Mouse (Mus musculus): ENCODE measurements around the gene Scrn1.
A peak's percentile ranks its signal among the peaks of the same experiment; 100 is the strongest.

Gene Scrn1

GRCm38 (mm10) chr6:54565012-54565411 is 1.3 kb downstream of the Scrn1 start:
- peak; percentile 18 for DNase-seq

GRCm38 (mm10) chr6:54564506-54564991 is 1.7 kb downstream of the Scrn1 start:
- no peak for DNase-seq

- no peak for DNase-seq
These were observed 2.7 kb downstream of the Scrn1 start for GRCm38 (mm10) chr6:54563561-54563960.

DNA sequence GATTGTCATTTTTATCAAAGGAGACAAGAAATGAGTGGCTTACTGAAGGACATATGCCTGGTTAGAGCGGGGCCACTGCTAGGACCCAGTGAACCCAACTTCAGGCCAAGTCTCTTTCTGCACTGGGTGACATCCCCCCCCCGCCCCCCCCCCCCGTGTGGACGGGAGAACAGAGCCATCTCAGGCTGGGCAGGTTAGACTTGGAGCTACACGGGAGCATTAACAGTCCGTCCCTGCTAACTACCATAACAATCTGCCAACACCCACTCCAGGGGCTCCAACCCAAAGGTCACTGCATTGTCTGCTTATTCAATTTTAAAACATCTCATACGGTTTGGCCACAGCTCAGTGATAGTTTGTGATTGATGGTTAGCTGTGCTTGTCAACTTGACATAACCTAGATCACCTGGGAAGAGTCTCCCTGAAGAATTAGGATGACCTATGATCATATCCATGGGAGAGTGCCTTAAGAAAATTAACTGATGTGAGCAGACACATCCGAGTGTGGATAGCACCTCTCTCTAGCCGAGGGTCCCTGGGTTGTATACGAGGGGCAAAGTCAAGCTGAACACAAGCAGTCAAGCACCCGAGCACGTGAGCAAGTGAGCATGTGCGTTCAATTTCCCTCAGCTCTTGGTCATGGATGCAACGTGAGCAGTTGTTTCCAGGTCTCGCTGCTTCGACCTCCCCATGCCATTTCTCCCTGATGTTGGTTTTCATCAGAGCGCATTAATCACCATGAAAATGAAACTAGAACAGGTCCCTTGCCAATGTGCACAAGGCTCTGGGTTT is 4.1 kb downstream of the Scrn1 start:
- no peak for DNase-seq

DNA sequence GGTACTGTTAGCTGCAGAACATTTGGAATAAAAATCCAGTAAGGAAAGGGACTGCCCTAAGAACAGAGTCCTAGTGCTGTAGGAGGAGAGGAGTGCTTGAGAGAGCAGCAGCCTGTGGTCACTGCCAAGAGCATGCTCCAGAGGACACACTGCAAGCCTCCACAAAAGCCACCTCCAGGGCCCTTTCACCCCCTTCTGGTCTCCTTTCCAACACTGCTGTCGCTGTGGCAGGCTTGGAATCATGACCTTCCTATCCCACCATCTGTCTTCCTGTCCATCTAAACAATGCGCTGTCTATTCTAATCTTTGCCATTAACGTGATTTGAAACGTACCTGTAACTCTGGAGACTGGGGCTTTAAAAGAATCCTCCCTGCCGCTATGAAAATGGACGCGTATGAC is 7.8 kb downstream of the Scrn1 start:
- no peak for DNase-seq

GRCm38 (mm10) chr6:54557671-54558070 is 8.6 kb downstream of the Scrn1 start:
- DNase-seq: no peak

- DNase-seq: no peak
These were observed 10.5 kb downstream of the Scrn1 start for GRCm38 (mm10) chr6:54555816-54556215.

GRCm38 (mm10) chr6:54554341-54555110 is 11.8 kb downstream of the Scrn1 start:
- no peak for DNase-seq

DNA sequence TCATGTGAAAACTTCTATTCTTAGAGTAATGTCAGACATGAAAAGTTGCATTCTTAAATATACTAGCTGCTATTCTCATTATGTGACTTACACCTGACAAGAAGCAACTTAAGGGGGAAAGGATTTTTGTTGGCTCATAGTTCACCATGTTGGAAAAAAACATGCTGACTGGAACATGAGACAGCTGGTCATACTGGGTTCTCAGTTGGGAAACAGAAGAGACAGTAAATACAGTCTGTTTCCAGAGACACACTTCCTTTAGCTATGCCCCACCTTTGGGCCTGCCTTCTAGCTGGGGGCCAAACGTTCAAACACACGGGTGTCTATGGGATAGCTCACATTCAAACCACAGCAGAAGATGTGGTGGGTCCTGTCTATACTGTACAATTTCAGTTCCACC is 12.7 kb downstream of the Scrn1 start:
- DNase-seq: no peak

GRCm38 (mm10) chr6:54552721-54553413 is 13.4 kb downstream of the Scrn1 start:
- no peak for DNase-seq

DNA sequence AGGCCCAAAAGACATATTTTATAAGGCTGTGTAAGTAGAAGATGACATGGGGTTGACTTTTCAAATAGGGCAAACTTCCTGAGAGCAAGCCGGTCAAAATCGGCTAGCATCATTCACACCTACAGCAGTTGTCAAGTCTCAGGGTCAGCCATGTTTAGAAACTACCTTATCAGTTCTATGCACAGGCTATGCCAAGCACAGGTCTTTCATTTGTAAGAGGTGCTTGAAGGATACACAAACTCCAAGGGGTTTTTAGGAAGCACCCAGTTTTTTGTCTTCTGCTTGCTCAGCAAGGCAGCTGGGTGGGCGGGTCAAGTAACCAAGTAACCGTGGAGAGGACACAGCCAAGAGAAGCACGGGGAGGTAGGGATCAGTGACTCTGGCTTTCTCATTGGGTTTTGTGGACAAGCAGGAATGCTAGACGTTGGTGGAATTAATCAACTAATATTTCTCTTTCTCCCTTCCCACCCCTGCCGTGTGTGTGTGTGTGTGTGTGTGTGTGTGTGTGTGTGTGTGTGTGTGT is 15.4 kb downstream of the Scrn1 start:
- no peak for DNase-seq

- no peak for DNase-seq
These were observed 17.0 kb downstream of the Scrn1 start for GRCm38 (mm10) chr6:54549311-54549710.

DNA sequence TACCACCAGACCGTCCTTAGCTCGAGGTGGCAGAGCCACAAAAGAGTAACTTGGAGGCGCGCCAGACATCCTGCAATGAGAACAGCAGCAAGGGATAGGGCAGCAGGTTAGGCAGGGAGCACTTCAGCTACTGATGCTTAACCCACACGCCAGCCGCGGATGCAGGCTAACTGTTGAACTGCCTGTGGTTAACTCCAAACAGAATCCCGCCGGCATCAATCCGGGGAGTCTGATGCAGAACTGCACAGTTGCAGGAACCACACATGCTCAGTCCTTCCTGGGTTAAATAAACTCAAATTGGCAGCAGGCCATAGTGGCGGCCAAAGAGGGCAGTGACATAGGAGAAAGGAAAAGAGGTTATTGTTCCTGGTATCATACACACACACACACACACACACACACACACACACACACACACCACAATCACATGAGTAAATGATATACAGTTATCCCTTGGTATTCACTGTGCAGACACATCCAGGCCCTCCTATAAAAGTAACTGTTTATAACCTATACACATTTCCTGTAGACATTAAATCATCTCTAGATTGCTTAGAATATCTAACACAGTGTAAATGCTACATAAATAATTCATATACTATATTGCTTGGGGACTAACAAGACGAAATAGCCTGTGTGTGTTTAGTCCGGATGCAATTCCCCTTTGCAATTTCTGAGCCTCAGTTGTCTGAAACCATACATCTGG is 17.8 kb downstream of the Scrn1 start:
- no peak for DNase-seq

DNA sequence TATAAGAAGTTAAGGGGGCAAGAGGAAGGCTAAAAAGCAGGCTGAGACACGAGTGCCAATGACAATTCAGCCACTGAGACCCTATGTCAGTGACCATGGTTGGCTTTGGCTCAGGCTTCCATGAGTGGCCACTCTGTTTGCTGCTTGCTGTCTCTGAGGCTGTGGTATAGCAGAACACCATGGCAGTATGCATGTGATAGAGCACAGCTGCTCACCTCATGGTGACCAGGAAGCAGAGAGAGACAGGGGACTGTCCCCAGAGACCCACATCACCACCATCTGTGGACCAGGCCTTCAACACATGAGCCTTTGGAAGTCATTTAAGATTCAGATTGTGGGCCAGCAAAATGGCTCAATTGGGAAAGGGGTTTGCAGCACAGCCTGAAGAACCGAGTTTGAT is 22.6 kb downstream of the Scrn1 start:
- DNase-seq: no peak

GRCm38 (mm10) chr6:54542836-54543235 is 23.5 kb downstream of the Scrn1 start:
- DNase-seq: no peak

- no peak for DNase-seq
These were observed 25.9 kb downstream of the Scrn1 start for GRCm38 (mm10) chr6:54540252-54540887.

DNA sequence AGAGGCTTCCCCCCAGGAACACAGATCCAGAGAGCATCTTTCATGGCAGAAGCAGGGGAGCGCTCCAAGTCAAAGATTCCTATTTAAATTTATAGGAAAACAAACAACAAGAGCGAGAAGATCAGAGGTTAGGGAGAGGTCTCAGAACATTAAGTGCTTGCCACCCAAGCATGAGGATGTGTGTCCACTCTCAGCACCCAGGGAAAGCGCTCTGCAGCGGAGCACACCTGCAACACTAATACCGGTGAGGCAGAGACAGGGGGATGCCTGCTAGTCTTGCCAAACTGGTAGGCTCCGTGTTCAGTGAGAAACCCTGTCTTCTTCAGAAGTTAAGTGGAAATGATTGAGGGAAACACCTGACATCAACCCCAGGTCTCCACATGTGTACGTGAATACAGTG is 26.9 kb downstream of the Scrn1 start:
- DNase-seq: no peak

DNA sequence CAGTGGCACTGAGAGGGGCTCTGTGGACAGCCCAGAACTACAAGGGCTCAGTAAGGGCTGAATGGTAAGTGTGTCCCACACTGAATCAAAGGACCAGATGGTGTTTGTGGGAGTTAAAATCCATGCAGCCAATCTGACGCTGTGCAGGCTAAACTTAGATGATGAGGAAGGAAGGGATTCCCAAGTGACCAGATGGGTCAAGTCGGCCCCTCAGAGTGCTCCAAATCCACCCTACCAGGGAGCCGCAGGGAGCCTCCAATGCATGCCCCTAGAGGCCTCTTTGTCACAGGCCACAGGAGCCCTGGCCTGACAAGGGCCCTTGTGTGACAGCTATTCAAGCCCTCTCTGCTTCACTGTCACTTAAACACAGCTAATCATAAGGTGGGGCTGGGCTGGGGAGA is 27.5 kb downstream of the Scrn1 start:
- DNase-seq: no peak

GRCm38 (mm10) chr6:54537053-54537452 is 29.2 kb downstream of the Scrn1 start:
- no peak for DNase-seq

DNA sequence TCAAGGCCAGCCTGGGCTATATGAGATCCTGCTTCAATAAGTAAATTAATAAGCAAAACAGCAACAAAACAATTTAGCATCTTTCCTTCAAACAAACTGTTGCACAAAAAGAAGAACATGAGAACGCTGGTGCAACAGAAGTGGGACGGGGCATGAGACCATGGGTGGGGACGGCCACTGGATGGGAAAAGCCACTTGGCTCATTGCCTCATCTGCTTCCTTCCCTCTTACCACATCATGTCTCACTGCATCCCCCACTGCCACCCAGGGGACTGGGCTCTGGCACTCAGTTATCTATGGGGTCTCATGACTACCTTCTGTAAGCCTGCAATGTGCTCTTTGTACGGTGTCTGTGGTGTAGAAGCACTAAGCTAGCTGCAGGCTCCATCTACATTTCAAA is 30.8 kb downstream of the Scrn1 start:
- DNase-seq: no peak

- no peak for DNase-seq
These were observed 35.2 kb downstream of the Scrn1 start for GRCm38 (mm10) chr6:54531048-54531481.

DNA sequence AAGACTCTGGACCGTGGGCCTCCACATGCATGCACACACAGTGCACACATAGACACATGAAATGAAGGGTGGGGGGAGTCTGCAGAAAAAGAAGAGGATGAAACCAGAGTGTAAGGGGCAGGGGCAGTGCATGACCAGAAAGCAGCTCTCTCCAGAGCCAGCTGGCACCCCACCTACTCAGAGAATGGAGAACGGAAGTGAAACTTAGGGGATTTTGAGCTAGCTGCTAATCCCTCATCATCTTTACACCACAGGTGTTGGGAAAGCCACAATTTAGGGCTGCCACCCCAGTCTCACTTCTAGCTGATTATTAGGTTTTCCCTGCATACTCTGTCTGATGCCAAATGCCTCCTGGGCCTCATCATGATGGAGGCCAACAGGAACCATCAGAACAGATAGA is 36.1 kb downstream of the Scrn1 start:
- DNase-seq: no peak

All from right cerebral cortex, postnatal 14 days (tissue).